ENCODE assay signal across 19 mouse cellular contexts in the genomic region with DNA sequence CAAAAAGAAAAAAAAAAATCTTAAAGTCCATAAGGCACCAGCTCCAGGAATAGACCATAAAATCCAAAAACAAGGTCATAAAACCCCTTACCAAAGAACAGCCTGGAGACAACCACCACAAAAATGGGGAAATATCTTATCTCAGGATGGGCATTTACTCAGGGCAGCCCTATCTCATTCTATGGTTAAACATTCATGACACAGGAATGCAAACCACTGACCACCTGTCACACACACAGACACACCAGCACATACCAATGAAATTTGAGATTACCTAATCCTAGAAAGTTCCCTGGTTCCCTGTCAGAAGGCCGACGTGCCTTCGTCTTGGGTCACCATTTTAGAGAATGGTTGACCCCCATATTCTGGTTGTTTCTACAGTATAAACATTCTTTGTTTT.
"Had no signal": no experiment of that assay in that cellular context is flagged by ENCODE, and none has a peak within 500 bp of the region (broad histone marks: within the 10 kb centered on the region; RNA-seq: fewer than 3 reads in every experiment).

No protein-coding gene starts in this region.

- H3K4me2 ChIP-seq: lung, embryonic 14.5 days; midbrain, embryonic 12.5 days; neural tube, embryonic 13.5 days; neural tube, embryonic 15.5 days had no signal

- ATAC-seq: midbrain, embryonic 16.5 days had no signal

- H3K9me3 ChIP-seq: midbrain, embryonic 10.5 days; midbrain, embryonic 12.5 days; neural tube, embryonic 13.5 days; neural tube, embryonic 15.5 days had no signal

- H3K9ac ChIP-seq: lung, embryonic 14.5 days; midbrain, embryonic 12.5 days; neural tube, embryonic 13.5 days; neural tube, embryonic 15.5 days had no signal

- H3K4me1 ChIP-seq: midbrain, embryonic 10.5 days; midbrain, embryonic 12.5 days; neural tube, embryonic 13.5 days; neural tube, embryonic 15.5 days had no signal

- H3K4me3 ChIP-seq: midbrain, embryonic 10.5 days; midbrain, embryonic 12.5 days; myocyte; neural tube, embryonic 13.5 days; neural tube, embryonic 15.5 days had no signal

- DNase-seq: lung, adult 18-20 months; lung, embryonic 14.5 days; lung, postnatal 10 days; lung, postnatal 4 days; midbrain, embryonic 14.5 days; retina, postnatal 1 day; right cerebral cortex, adult 18-20 months; right cerebral cortex, postnatal 25 days; right cerebral cortex, postnatal 4 days; spleen, adult 18-20 months; thymus, adult 18-20 months; thymus, postnatal 14 days; thymus, postnatal 36 days had no signal

- H3K27ac ChIP-seq: midbrain, embryonic 10.5 days; midbrain, embryonic 12.5 days; neural tube, embryonic 13.5 days; neural tube, embryonic 15.5 days had no signal

- H3K36me3 ChIP-seq: midbrain, embryonic 10.5 days; midbrain, embryonic 12.5 days; neural tube, embryonic 13.5 days; neural tube, embryonic 15.5 days had no signal
